Mouse (Mus musculus): ENCODE results near the gene Gm266. TPM values are rescaled to one million over a fixed set of nuclear protein-coding genes. Genes with fewer than 3 reads are reported as not detected.

Gene Gm266
- polyA plus RNA-seq, 1 experiment from 2014 or later = 14.3 TPM

DNA sequence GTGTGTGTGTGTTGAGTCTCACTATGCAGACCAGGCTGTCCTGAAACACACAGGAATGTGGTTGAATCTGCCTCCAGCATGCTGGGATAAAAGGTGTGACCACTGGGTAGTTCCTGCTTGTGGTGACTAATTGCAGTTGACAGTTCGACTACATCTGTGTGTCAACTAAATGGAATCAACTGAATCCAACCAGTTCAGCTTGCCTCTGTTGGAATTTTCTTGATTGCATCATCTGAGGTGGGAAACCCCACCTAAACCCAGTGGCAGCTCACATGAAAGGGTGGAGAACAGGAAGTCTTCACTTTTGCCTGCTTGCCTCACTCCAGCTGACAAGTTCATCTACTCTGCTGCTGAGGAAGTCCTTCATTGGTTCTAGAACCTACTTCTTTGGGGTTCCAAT is 14.5 kb downstream of the Gm266 start:
- 71% methylated on average over 1 of the region's 1 CpGs for WGBS
- ATAC-seq (ENCODE audit: low FRiP score) = no peak
- H3K27me3 ChIP-seq = peaks cover 11% of the 10 kb centered on the region
- H3K27ac ChIP-seq = no peak overlapping the region
- no peak overlapping the region for H3K9ac ChIP-seq
- H3K4me1 ChIP-seq = no peaks in the 10 kb centered on the region; the same call in 1 of the 2 replicates
- no peak overlapping the region for H3K4me3 ChIP-seq
- no peaks in the 10 kb centered on the region for H3K9me3 ChIP-seq (replicated peaks)
- no peak overlapping the region for H3K4me2 ChIP-seq (replicated peaks)
- no peaks in the 10 kb centered on the region for H3K36me3 ChIP-seq

- Histone ChIP-seq H3K36me3 (no peaks in the 10 kb centered on the region), H3K4me3 (no peak overlapping the region), H3K27me3 (peaks cover 11% of the 10 kb centered on the region), H3K9me3 (replicated peaks) (no peaks in the 10 kb centered on the region), H3K4me2 (replicated peaks) (no peak overlapping the region), H3K27ac (no peak overlapping the region), H3K4me1 (no peaks in the 10 kb centered on the region; the same call in 1 of the 2 replicates), H3K9ac (no peak overlapping the region)
- 6% methylated on average over 8 of the region's 8 CpGs for WGBS
- 0 out of 2 replicates have a peak, but pooled peaks have one; percentile 43 for ATAC-seq (ENCODE audit: low FRiP score)
Observed at GRCm38 (mm10) chr12:111469507-111469906, 16.1 kb downstream of the Gm266 start.

DNA sequence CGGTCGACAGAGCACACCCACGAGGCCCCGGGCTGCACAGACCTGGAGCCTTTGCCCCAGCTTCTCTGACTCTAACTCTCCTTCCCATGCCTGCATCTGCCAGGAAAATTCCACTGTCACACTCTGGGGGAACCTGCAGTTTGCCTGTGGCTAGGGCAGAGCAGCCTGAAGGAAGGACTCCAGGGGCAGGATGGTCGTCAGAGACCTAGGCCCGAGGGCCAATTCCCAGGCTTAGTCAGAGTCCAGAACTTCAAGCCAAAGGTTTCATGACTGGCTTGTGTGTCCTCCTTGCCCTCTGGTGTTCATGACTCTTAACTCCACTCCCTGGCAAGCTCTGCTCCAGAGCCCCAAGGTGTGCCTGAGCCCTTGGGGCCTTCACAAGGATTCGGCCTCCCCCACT is 17.4 kb downstream of the Gm266 start:
- Histone ChIP-seq H3K4me2 (replicated peaks) (no peak overlapping the region), H3K9ac (no peak overlapping the region), H3K9me3 (replicated peaks) (no peaks in the 10 kb centered on the region), H3K4me3 (no peak overlapping the region), H3K36me3 (no peaks in the 10 kb centered on the region), H3K27me3 (peaks cover 11% of the 10 kb centered on the region), H3K4me1 (no peaks in the 10 kb centered on the region), H3K27ac (no peak overlapping the region)
- ATAC-seq (ENCODE audit: low FRiP score) = no peak
- WGBS = 61% methylated on average over 7 of the region's 7 CpGs

DNA sequence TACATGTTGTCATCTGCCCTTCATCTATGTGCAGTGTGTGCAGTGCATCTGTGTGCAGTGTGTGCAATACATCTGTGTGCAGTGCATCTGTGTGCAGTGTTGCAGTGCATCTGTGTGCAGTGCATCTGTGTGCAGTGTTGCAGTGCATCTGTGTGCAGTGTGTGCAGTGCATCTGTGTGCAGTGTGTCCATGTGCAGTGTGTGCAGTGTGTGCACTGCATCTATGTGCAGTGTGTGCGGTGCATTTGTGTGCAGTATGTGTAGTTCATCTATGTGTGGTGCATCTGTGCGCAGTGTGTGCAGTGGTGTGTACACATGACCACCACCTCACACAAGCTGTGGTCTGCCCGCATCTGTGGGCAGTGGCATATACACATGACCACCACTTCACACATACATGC is 19.3 kb downstream of the Gm266 start:
- H3K9ac ChIP-seq = no peak overlapping the region
- no peak for ATAC-seq (ENCODE audit: low FRiP score)
- 98% methylated on average over 3 of the region's 3 CpGs for WGBS
- H3K4me1 ChIP-seq = no peaks in the 10 kb centered on the region
- H3K4me2 ChIP-seq (replicated peaks) = no peak overlapping the region
- H3K27me3 ChIP-seq = peaks cover 11% of the 10 kb centered on the region
- no peak overlapping the region for H3K4me3 ChIP-seq
- H3K27ac ChIP-seq = no peak overlapping the region
- no peaks in the 10 kb centered on the region for H3K9me3 ChIP-seq (replicated peaks)
- H3K36me3 ChIP-seq = no peaks in the 10 kb centered on the region

- H3K9me3 ChIP-seq (replicated peaks) = no peaks in the 10 kb centered on the region
- no peak overlapping the region for H3K27ac ChIP-seq
- 79% methylated on average over 7 of the region's 7 CpGs for whole genome bisulfite sequencing
- H3K4me2 ChIP-seq (replicated peaks) = no peak overlapping the region
- no peak for ATAC-seq (ENCODE audit: low FRiP score)
- no peaks in the 10 kb centered on the region for H3K4me1 ChIP-seq
- H3K27me3 ChIP-seq = peaks cover 15% of the 10 kb centered on the region
- no peaks in the 10 kb centered on the region for H3K36me3 ChIP-seq
- H3K9ac ChIP-seq = no peak overlapping the region
- no peak overlapping the region for H3K4me3 ChIP-seq
Observed at GRCm38 (mm10) chr12:111463570-111463969, 22.1 kb downstream of the Gm266 start.

DNA sequence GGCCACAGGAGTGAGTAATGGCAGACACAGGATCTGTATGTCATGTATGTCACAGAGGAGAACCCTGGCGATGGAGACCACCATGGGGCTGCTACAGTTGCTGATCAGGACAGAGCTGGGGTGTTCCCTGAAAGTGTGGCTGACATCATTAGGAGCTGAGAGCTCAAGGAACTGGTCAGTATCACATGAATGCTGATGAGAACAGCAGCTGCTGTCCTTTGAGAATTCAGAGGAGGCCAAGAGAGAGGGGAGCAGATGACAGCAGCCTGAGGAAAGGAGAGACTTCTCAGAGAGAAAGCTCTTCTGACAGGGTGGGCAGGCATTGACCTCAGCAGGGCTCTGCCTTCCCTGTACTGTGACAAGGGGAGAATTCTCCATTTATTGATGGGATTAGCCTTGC is 27.9 kb downstream of the Gm266 start:
- Histone ChIP-seq H3K36me3 (no peaks in the 10 kb centered on the region), H3K27ac (no peak overlapping the region), H3K4me1 (0 out of 2 replicates have a peak, but pooled peaks cover 3% of the 10 kb centered on the region), H3K4me3 (no peak overlapping the region), H3K27me3 (peaks cover 37% of the 10 kb centered on the region), H3K9me3 (replicated peaks) (no peaks in the 10 kb centered on the region), H3K4me2 (replicated peaks) (no peak overlapping the region), H3K9ac (no peak overlapping the region)
- no peak for ATAC-seq (ENCODE audit: low FRiP score)
- WGBS = 82% methylated on average over 1 of the region's 1 CpGs

GRCm38 (mm10) chr12:111455860-111456259 is 29.8 kb downstream of the Gm266 start:
- Histone ChIP-seq H3K27me3 (peaks cover 51% of the 10 kb centered on the region), H3K36me3 (no peaks in the 10 kb centered on the region), H3K9me3 (replicated peaks) (no peaks in the 10 kb centered on the region), H3K4me3 (no peak overlapping the region), H3K4me1 (0 out of 2 replicates have a peak, but pooled peaks cover 3% of the 10 kb centered on the region), H3K9ac (no peak overlapping the region), H3K4me2 (replicated peaks) (no peak overlapping the region), H3K27ac (no peak overlapping the region)
- 61% methylated on average over 8 of the region's 8 CpGs for WGBS
- no peak for ATAC-seq (ENCODE audit: low FRiP score)

DNA sequence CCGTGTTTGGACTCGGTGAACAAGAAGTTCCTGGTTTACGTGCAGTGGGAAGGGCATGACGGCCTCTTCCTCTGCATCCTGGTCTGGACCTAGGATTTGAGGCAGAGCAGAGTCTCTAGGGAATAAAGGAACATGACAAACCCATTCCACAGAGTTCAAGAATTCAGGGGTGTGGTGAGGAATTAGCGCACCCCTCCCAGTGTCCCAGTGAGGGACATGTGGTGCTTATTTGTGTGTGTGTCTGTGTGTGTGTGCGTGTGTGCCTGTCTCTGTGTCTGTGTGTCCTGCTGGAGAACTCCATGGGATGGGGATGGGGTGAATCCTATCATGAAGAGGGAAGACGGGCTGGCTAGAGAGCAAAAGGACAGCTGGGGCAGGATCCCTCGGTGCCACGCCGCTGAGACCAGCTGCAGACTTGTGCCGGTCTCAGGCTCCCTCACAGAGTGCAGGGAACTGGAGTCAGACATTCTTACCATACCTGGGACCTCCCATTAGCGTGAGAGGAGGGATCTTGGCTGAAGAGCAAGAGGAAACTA is 30.2 kb downstream of the Gm266 start:
- no peaks in the 10 kb centered on the region for H3K36me3 ChIP-seq
- H3K27ac ChIP-seq = no peak overlapping the region
- 0 out of 2 replicates have a peak, but pooled peaks cover 3% of the 10 kb centered on the region for H3K4me1 ChIP-seq
- no peak for ATAC-seq (ENCODE audit: low FRiP score)
- no peak overlapping the region for H3K4me2 ChIP-seq (replicated peaks)
- 70% methylated on average over 12 of the region's 12 CpGs for WGBS
- no peaks in the 10 kb centered on the region for H3K9me3 ChIP-seq (replicated peaks)
- peaks cover 56% of the 10 kb centered on the region for H3K27me3 ChIP-seq
- no peak overlapping the region for H3K9ac ChIP-seq
- H3K4me3 ChIP-seq = no peak overlapping the region

DNA sequence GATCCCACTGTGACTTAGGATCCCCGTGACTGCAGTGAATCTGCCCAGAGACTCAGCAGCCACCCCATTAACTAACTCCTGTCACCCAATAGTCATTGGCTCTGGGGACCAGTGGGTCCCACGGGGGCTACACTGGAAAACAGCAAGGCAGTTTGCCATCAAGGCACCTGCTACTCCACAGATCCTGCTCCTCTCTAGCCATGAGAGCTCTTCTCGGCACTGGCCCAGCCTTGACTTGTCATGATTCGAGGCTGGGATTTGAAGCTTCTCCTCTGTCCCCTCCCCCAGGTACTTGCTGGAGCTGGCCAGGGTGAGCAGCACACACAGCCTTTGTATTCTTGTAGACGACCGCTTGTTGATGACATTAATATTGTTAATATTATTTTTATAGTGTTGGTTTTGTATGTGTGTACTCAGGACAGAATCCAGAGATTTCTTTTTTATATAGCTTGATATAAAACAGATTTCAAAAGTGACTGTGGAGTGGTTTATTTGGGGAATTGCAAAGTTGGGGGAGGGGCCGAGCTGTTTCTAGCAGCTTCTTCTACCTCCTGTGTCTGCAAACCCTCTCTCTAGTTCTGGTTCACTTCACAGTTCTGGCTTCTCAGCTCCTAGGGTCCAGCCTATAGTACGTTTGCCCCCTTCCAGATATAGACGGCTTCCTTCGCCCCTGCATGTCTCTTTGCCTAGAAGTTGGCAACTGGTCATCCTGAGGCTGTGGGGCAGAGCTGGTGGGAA is 30.9 kb downstream of the Gm266 start:
- no peak overlapping the region for H3K4me2 ChIP-seq (replicated peaks)
- H3K4me3 ChIP-seq = no peak overlapping the region
- peaks cover 3% of the 10 kb centered on the region; the same call in 1 of the 2 replicates for H3K4me1 ChIP-seq
- 73% methylated on average over 10 of the region's 10 CpGs for WGBS
- ATAC-seq (ENCODE audit: low FRiP score) = no peak
- H3K9me3 ChIP-seq (replicated peaks) = no peaks in the 10 kb centered on the region
- H3K9ac ChIP-seq = no peak overlapping the region
- peaks cover 58% of the 10 kb centered on the region for H3K27me3 ChIP-seq
- no peak overlapping the region for H3K27ac ChIP-seq
- H3K36me3 ChIP-seq = no peaks in the 10 kb centered on the region

- no peak overlapping the region for H3K4me2 ChIP-seq (replicated peaks)
- H3K27ac ChIP-seq = no peak overlapping the region
- no peak overlapping the region for H3K9ac ChIP-seq
- no peaks in the 10 kb centered on the region for H3K9me3 ChIP-seq (replicated peaks)
- no peak for ATAC-seq (ENCODE audit: low FRiP score)
- peaks cover 63% of the 10 kb centered on the region for H3K27me3 ChIP-seq
- peaks cover 10% of the 10 kb centered on the region for H3K4me1 ChIP-seq
- no peak overlapping the region for H3K4me3 ChIP-seq
- no peaks in the 10 kb centered on the region for H3K36me3 ChIP-seq
- 35% methylated on average over 4 of the region's 4 CpGs for WGBS
Observed at GRCm38 (mm10) chr12:111454021-111454420, 31.6 kb downstream of the Gm266 start.

GRCm38 (mm10) chr12:111451561-111451960 is 34.1 kb downstream of the Gm266 start:
- H3K4me2 ChIP-seq (replicated peaks) = no peak overlapping the region
- 85% methylated on average over 7 of the region's 7 CpGs for WGBS
- H3K4me3 ChIP-seq = no peak overlapping the region
- H3K9me3 ChIP-seq (replicated peaks) = no peaks in the 10 kb centered on the region
- peaks cover 75% of the 10 kb centered on the region for H3K27me3 ChIP-seq
- H3K27ac ChIP-seq = no peak overlapping the region
- H3K9ac ChIP-seq = no peak overlapping the region
- H3K4me1 ChIP-seq = peaks cover 24% of the 10 kb centered on the region
- ATAC-seq (ENCODE audit: low FRiP score) = no peak
- no peaks in the 10 kb centered on the region for H3K36me3 ChIP-seq

DNA sequence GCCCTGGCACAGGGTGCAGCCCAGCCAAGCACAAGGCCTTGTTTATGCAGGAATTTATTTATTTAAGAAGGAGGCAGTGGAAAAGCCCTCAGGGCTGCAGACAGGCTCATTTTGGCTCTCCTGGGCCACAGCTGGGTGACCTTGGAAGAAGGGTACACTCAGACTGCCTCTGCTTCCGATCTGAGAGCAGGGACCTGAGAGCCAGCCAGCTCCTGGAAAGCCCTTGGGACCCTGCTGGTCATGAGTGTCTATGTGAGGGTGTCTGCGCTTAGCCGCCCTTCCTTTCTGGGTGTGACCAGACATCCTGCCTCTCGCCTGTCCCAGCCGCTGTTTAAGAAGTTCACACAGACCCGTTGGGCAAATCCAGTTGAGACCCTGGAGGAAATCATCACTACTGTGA is 35.3 kb downstream of the Gm266 start:
- H3K4me1 ChIP-seq = peaks cover 30% of the 10 kb centered on the region
- H3K27me3 ChIP-seq = peaks cover 78% of the 10 kb centered on the region
- no peak overlapping the region for H3K27ac ChIP-seq
- no peak overlapping the region for H3K4me2 ChIP-seq (replicated peaks)
- H3K36me3 ChIP-seq = no peaks in the 10 kb centered on the region
- WGBS = 45% methylated on average over 6 of the region's 6 CpGs
- no peak overlapping the region for H3K9ac ChIP-seq
- ATAC-seq (ENCODE audit: low FRiP score) = no peak
- no peak overlapping the region for H3K4me3 ChIP-seq
- H3K9me3 ChIP-seq (replicated peaks) = no peaks in the 10 kb centered on the region
